Mouse (Mus musculus) embryonic facial prominence, embryonic 15.5 days (tissue): ENCODE measurements around the gene Nfyc. TPM values are rescaled to one million over a fixed set of nuclear protein-coding genes. Genes with fewer than 3 reads are reported as not detected.

Experiments
- ATAC-seq: fragments of 200-750 bp; cut with Nextera tagmentation; 2 replicates; pipeline ENCODE4 v1.8.0; 2017; ENCODE audit warnings: low read depth, moderate TSS enrichment; ENCODE audit not compliant: insufficient number of reproducible peaks, low FRiP score, low TSS enrichment
- H3K27ac ChIP-seq: fragments of 300-500 bp; sonication (generic); replicated peaks from 2 replicates; pipeline ENCODE4 v1.5.1; 2015; ENCODE audit warnings: mild to moderate bottlenecking, inconsistent platforms
- H3K27me3 ChIP-seq: fragments of 300-500 bp; sonication (generic); 2 replicates; pipeline ENCODE4 v1.6.1; 2015; ENCODE audit warnings: inconsistent platforms
- H3K36me3 ChIP-seq: fragments of 300-500 bp; sonication (generic); 2 replicates; pipeline ENCODE4 v1.6.1; 2015; ENCODE audit warnings: mild to moderate bottlenecking, inconsistent platforms
- H3K4me1 ChIP-seq: fragments of 300-500 bp; sonication (generic); 2 replicates; pipeline ENCODE4 v1.6.1; 2015; ENCODE audit warnings: inconsistent platforms
- H3K4me2 ChIP-seq: fragments of 300-500 bp; sonication (generic); replicated peaks from 2 replicates; pipeline ENCODE4 v1.6.1; 2015; ENCODE audit warnings: mild to moderate bottlenecking, inconsistent platforms
- H3K4me3 ChIP-seq: fragments of 300-500 bp; sonication (generic); replicated peaks from 2 replicates; pipeline ENCODE4 v1.5.1; 2015; ENCODE audit warnings: mild to moderate bottlenecking, inconsistent platforms
- H3K9ac ChIP-seq: fragments of 300-500 bp; sonication (generic); 2 replicates; pipeline ENCODE4 v1.6.1; 2015; ENCODE audit warnings: inconsistent platforms
- H3K9me3 ChIP-seq: fragments of 300-500 bp; sonication (generic); replicated peaks from 2 replicates; pipeline ENCODE4 v1.6.1; 2016; ENCODE audit warnings: inconsistent platforms
- WGBS: fragments of 180-500 bp; shearing (Covaris S2); methylation state at CpG from one replicate; pipeline ENCODE4 v1.1.7; 2015; 5-methylcytosine and 5-hydroxymethylcytosine counted together
- polyA plus RNA-seq: library from polyadenylated mRNA; unstranded; fragments of >200 nt; fragmentation: Nextera tagmentation; extraction: Ambion mirVana; gene quantifications from 2 replicates; pipeline ENCODE4 v1.2.1, GENCODE M21; 2015

Nfyc gene
- polyA plus RNA-seq, 1 experiment from 2014 or later, result 99.4 TPM

GRCm38 (mm10) chr4:120855360-120856060 is 24.1 kb upstream of the Nfyc start:
- peak overlapping the region; percentile 52 for H3K4me3 ChIP-seq
- H3K36me3 ChIP-seq, result no peaks in the 10 kb centered on the region
- no peak overlapping the region for H3K27ac ChIP-seq
- H3K4me2 ChIP-seq, result peak overlapping the region; percentile 90
- no peak overlapping the region for H3K9ac ChIP-seq
- H3K9me3 ChIP-seq, result no peaks in the 10 kb centered on the region
- no peaks in the 10 kb centered on the region for H3K4me1 ChIP-seq
- 22% methylated on average over 7 of the region's 7 CpGs for WGBS
- ATAC-seq, result no peak
- H3K27me3 ChIP-seq, result peaks cover 53% of the 10 kb centered on the region

- peak; percentile 35; the same call in 1 of the 2 replicates for ATAC-seq
- peaks cover 52% of the 10 kb centered on the region for H3K27me3 ChIP-seq
- WGBS, result 1% methylated on average over 56 of the region's 68 CpGs
Observed at GRCm38 (mm10) chr4:120854588-120855319, 23.4 kb upstream of the Nfyc start, which contains the start of gene Rims3. Gene Rims3 (plus strand): TSS chr4:120854816.

GRCm38 (mm10) chr4:120850946-120851345 is 19.6 kb upstream of the Nfyc start:
- peaks cover 29% of the 10 kb centered on the region for H3K27me3 ChIP-seq
- no peak overlapping the region for H3K9ac ChIP-seq
- no peaks in the 10 kb centered on the region for H3K9me3 ChIP-seq
- H3K4me1 ChIP-seq, result no peaks in the 10 kb centered on the region
- WGBS, result 1% methylated on average over 10 of the region's 10 CpGs
- no peaks in the 10 kb centered on the region for H3K36me3 ChIP-seq
- ATAC-seq, result no peak
- no peak overlapping the region for H3K4me2 ChIP-seq
- H3K27ac ChIP-seq, result no peak overlapping the region
- no peak overlapping the region for H3K4me3 ChIP-seq

More at GRCm38 (mm10) chr4:120854588-120855319, 23.4 kb upstream of the Nfyc start, which contains the start of gene Rims3:
- peak within 1 kb of the TSS; percentile 52 for H3K4me3 ChIP-seq
- H3K9ac ChIP-seq, result peak within 1 kb of the TSS; percentile 23; the same call in 1 of the 2 replicates
- no peaks in the 10 kb centered on the region for H3K9me3 ChIP-seq
- no peaks in the 10 kb centered on the region for H3K4me1 ChIP-seq
- no peak within 1 kb of the TSS for H3K27ac ChIP-seq
- no peaks in the 10 kb centered on the region for H3K36me3 ChIP-seq
- H3K4me2 ChIP-seq, result peak within 1 kb of the TSS; percentile 90

DNA sequence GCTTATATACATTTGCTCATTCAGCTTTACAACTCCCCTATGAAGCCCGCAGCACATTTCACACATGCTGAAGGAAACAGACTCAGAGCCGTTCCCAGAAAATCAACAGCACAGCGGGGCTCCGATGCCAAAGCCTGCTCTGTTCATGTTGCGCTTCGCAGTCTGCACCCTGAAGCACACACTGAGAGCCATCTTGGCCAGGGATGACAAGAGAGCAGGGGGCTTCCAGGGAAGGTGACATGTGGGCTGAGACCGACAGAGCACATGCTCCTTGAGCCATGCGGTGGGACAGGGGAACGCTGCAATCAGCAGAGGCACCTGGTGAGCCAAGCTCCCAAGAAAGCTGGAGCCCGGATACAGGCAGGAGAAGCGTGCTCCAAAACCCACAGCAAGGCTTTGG is 18.1 kb upstream of the Nfyc start:
- 70% methylated on average over 11 of the region's 11 CpGs for WGBS
- H3K4me2 ChIP-seq, result no peak overlapping the region
- H3K4me1 ChIP-seq, result no peaks in the 10 kb centered on the region
- peaks cover 17% of the 10 kb centered on the region for H3K27me3 ChIP-seq
- no peak overlapping the region for H3K4me3 ChIP-seq
- no peaks in the 10 kb centered on the region for H3K9me3 ChIP-seq
- no peaks in the 10 kb centered on the region for H3K36me3 ChIP-seq
- no peak overlapping the region for H3K27ac ChIP-seq
- ATAC-seq, result no peak
- no peak overlapping the region for H3K9ac ChIP-seq

DNA sequence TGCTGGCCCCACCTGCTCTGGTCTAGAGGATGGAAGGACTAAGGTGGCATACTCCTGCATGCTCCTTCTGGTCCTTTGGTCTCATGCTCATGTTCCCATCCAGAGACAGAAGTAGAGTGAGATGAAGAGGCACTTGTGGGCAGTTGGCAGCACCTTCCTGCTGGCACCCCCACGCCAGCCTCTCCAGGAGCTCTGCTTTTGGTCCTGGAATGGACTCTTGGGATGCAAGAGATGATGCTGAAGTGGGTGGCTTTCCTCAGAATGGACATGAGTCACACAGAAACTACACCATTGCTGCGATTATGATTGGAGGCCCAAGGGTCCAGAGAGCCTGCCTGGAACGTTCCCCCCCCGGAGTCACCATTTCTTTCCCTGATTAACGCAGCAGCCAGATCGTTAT is 17.5 kb upstream of the Nfyc start:
- Histone ChIP-seq H3K9ac (no peak overlapping the region), H3K4me2 (no peak overlapping the region), H3K27me3 (peaks cover 12% of the 10 kb centered on the region), H3K9me3 (no peaks in the 10 kb centered on the region), H3K36me3 (no peaks in the 10 kb centered on the region), H3K27ac (no peak overlapping the region), H3K4me3 (no peak overlapping the region), H3K4me1 (no peaks in the 10 kb centered on the region)
- 73% methylated on average over 6 of the region's 6 CpGs for WGBS
- ATAC-seq, result no peak

DNA sequence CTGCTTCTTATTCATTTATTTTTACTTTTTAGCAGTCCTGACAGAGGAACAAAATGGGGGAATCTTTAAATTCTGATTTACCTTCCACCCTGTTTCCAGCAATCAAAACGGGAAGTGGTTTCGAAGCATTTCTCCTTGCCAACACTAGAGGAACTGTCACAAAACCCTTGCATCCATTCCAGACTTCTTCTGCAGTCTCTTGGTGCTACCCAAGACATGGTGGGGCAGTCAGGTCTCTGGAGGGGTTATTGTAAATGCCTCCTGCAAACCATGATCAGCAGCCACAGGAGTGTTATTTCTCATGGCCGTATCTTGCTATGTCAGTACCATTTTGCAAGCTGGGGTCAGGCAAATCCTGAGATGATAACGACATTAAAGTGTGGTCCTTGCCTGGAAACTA is 13.7 kb upstream of the Nfyc start:
- ATAC-seq, result no peak
- no peak overlapping the region for H3K9ac ChIP-seq
- no peak overlapping the region for H3K4me3 ChIP-seq
- no peaks in the 10 kb centered on the region for H3K4me1 ChIP-seq
- H3K36me3 ChIP-seq, result no peaks in the 10 kb centered on the region
- no peak overlapping the region for H3K27ac ChIP-seq
- no peaks in the 10 kb centered on the region for H3K9me3 ChIP-seq
- 72% methylated on average over 4 of the region's 4 CpGs for WGBS
- no peak overlapping the region for H3K4me2 ChIP-seq
- H3K27me3 ChIP-seq, result no peaks in the 10 kb centered on the region

DNA sequence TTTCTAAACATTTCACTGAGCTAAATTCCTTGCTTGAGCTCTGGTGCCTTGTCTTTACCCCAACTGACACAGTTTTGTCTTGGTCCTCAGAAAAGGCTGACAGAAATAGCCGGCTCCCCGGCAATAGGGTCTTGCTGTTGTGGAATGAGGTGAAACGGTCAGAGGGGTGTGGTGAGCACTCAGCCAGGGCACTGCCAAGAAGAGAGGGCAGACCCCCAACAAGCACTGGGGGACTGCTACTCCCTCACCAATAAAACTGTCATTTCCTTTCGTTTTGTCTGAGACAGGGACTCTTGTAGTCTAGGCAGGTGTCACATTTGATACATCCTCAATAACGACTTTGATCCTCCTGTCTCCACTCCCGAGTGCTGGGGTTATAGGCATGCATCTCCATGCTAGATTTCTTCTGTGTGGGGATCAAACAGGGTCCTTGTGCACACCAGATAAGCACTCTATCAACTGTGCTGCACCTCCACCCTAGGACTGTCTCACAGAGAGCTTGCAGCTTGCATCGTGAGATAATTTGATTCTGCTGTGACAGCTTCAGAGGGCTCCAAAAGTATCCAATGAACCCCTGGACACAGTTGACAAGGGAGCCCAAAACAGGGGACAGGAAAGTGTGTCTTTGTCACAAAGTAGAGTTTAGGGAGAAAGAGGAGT is 13.2 kb upstream of the Nfyc start:
- no peak overlapping the region for H3K4me2 ChIP-seq
- H3K4me3 ChIP-seq, result no peak overlapping the region
- H3K9ac ChIP-seq, result no peak overlapping the region
- no peak overlapping the region for H3K27ac ChIP-seq
- no peaks in the 10 kb centered on the region for H3K36me3 ChIP-seq
- H3K27me3 ChIP-seq, result no peaks in the 10 kb centered on the region
- WGBS, result 49% methylated on average over 7 of the region's 7 CpGs
- ATAC-seq, result no peak
- no peaks in the 10 kb centered on the region for H3K9me3 ChIP-seq
- H3K4me1 ChIP-seq, result no peaks in the 10 kb centered on the region

DNA sequence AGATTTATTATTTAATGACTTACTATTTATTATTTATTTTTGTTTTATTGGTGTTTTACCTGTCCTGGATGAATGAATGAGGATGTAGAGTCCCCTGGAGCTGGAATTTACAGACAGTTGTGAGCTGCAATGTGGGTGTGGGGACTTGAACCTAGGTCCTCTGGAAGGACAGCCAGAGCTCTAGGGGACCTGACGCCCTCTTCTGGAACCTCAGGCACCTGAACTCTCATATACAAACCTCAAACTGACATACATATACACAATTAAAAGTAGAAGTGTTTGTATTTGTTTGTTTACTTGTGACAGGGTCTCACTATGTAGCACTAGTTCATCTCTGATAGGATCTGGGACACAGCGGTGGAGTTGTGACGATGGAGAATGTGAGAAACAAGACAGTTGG is 10.0 kb upstream of the Nfyc start:
- Histone ChIP-seq H3K9me3 (no peaks in the 10 kb centered on the region), H3K36me3 (no peaks in the 10 kb centered on the region), H3K4me3 (no peak overlapping the region), H3K4me1 (no peaks in the 10 kb centered on the region), H3K27ac (no peak overlapping the region), H3K9ac (no peak overlapping the region), H3K27me3 (no peaks in the 10 kb centered on the region), H3K4me2 (no peak overlapping the region)
- ATAC-seq, result no peak
- 82% methylated on average over 3 of the region's 3 CpGs for WGBS

DNA sequence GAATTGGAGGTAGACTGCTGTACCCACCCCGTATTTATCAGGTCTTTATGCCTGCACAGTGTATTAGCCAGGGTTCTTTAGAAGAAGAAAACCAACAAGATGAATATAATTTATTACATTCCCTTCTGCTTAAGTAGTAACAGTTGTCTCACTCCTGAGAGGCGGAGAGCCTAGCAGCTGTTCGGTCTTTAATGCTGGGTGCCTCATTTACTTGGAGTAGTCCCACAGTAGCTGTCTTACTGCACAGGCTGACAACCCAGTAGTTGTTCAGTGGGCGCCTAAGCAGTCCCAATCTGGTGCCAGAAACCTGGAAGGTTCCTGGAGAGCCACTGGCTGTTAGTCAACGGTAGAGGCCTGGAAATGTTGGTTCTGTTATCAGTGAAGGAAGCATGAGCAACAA is 605 bp downstream of the Nfyc start:
- Histone ChIP-seq H3K27ac (0 out of 2 replicates have a peak overlapping the region, but pooled peaks have one; percentile 1), H3K4me2 (no peak overlapping the region), H3K9ac (no peak overlapping the region), H3K4me1 (no peaks in the 10 kb centered on the region), H3K9me3 (no peaks in the 10 kb centered on the region), H3K36me3 (no peaks in the 10 kb centered on the region), H3K27me3 (no peaks in the 10 kb centered on the region), H3K4me3 (no peak overlapping the region)
- whole genome bisulfite sequencing, result 60% methylated on average over 5 of the region's 5 CpGs
- ATAC-seq, result no peak

- no peak for ATAC-seq
- H3K36me3 ChIP-seq, result no peaks in the 10 kb centered on the region
- WGBS, result 92% methylated on average over 6 of the region's 6 CpGs
- H3K4me1 ChIP-seq, result peaks cover 15% of the 10 kb centered on the region
- H3K4me3 ChIP-seq, result no peak overlapping the region; the same call in 1 of the 2 replicates
- no peaks in the 10 kb centered on the region for H3K27me3 ChIP-seq
- H3K9ac ChIP-seq, result no peak overlapping the region
- no peak overlapping the region; the same call in 1 of the 2 replicates for H3K27ac ChIP-seq
- H3K4me2 ChIP-seq, result peak overlapping the region; percentile 69; the same call in 1 of the 2 replicates
- H3K9me3 ChIP-seq, result no peaks in the 10 kb centered on the region
Observed at GRCm38 (mm10) chr4:120826418-120826817, 5.0 kb downstream of the Nfyc start.
